Mouse (Mus musculus): ENCODE measurements around the gene Olfr430.
"Not testable (repeated sequence)": the region's sequence is repeated elsewhere in the genome, so short reads cannot be mapped to it uniquely, and the experiment has no call there.

The Olfr430 gene

DNA sequence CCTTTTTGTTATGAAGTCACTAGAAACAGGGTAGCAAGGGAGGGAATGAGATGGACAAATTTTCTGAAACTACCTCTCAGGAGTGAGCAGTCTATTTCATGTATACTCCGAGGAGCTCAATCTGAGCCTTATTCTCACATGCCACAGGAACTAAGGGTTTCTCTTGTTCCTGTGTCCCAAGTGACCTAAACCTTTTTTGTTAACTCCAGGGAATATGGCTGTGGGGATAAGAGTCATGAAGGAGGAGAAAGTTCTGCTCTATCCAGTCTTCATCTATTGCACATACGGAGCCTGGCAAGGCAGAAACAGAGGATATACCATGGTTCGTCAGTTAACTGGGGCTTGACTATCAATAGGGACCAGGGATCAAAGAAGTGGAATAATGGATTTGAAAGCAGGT, at the start of gene Olfr430:
Gene Olfr430 (plus strand): TSS at position 301 of the 400 bp plus-strand sequence.
- DNase-seq: no peak

- no peak for DNase-seq
These were observed 34.7 kb upstream of the Olfr430 start, which contains the start of gene Ifi205 for GRCm38 (mm10) chr1:174031698-174032097. TSS of gene Ifi205 (minus strand) at chr1:174031810.

GRCm38 (mm10) chr1:174035841-174036240, 30.6 kb upstream of the Olfr430 start:
- no peak for DNase-seq

DNA sequence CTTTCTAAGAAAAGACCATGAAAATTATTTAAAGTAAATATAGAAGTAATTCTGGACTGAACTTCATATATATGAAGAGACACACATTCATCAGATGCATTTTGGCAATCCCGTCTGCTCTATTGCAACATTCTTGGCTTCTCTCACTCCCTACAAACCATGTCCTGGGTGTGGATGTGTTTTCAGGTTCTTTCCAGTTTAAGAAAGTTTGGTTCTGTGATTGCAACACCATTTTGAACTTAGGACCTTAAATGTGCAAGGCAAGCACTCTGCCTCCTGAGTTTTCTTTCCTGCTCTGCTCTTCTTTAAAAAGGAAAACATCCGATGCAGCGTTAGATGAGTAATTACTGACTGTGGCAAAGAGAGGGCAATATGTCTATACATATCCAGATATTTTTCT, 27.9 kb upstream of the Olfr430 start:
- DNase-seq: no peak

DNA sequence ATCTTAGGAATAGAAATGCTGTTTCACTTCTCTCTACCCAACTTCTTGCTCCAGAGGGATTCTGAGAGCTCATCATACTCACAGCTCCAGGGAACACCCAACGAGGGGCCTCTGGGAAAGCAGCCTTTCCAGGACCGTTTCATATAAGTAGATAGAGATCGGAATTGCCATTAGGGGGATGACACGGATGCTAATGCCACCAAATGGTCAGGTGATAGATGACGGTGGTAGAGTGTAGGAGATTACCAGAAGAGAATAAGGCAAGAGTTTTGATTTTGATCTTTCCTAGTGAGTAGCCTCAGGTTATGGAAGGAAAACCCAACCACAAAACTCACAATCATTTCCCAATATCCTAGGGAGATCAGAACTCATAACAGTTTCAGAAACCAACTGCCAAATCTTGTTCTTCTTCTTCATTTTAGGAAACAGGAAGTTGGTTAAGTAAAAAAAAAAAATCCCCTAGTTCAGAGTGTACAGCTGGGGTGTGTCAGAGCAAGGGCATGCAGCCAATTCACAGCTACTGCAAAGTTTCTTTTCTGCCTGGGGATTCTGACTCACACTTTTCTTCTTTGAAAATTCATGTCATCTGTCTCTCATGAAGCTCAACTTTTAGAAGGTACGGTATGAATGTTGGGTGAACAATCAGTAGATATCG, 25.8 kb upstream of the Olfr430 start, which contains the start of gene Olfr433:
Gene Olfr433 (plus strand): TSS at position 183 of the 655 bp plus-strand sequence.
- peak; percentile 13 for DNase-seq

- not testable (repeated sequence) for DNase-seq
These were observed 24.1 kb upstream of the Olfr430 start for GRCm38 (mm10) chr1:174042091-174042884.

DNA sequence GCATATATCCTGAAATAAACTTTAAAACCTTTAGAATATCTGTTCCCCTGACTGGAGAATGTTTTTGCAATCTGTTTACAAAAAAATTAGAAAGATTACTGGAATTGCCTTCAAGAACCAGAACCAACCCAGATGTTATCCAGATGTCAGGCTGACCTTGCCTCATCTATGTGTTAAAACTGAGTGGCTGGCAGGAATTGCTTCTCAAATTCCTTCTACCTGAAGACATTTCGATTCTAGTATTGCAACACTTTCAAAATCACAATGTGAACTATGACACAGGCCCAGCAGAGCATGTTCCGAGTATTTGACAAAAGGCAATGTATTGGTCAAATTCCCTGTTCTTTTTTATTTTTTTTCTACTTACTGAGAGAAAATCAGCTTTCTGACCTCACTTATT, 22.0 kb upstream of the Olfr430 start:
- DNase-seq: no peak

DNA sequence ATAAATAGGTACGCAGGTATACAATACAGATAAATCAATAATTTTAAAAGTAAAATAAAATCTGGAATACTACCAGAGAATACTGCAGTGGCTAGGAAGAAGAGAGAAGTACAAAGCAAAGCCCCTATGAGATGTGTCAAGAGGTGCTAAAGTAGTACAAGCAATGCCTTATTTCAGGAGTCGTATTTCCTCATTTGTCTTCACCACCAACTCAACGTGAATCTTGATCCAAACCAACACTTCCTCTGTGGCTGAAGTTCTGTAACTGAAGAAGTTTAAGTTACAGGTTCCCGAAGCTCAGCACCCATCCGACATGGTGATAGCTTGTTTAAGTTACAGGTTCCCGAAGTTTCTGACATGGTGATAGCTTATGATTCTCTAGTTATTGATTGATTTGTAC, 18.2 kb upstream of the Olfr430 start:
- not testable (repeated sequence) for DNase-seq

DNA sequence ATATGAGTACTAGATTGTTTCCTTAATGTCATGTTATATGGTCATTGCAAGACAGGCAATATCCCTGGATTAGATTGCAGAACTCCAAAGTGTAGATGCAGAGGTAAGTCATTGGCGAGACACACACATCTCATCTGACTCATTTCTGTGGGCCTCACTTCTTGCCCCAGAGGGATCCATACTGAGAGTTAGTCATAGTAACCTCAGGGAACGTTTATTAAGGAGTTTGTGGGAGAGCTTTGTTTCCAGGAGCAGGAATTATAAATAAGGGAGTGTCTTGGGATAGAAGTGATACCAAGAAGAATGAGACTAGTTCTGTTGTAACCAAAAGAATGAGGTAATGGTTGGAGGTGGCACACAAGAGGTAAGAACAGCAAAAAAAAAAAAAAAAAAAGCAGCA, 17.5 kb upstream of the Olfr430 start, which contains the start of gene Olfr432:
Gene Olfr432 (plus strand): TSS at position 313 of the 400 bp plus-strand sequence.
- DNase-seq: no peak

DNA sequence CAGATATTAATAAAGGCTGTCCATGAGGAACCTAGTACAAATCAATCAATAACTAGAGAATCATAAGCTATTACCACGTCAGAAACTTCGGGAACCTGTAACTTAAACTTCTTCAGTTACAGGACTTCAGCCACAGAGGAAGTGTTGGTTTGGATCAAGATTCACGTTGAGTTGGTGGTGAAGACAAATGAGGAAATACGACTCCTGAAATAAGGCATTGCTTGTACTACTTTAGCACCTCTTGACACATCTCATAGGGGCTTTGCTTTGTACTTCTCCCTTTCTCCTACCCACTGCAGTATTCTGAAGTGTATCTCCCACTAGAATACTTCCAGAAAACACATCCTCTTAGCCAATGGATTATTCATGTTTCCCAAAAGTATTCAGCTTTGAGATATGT, 17.0 kb upstream of the Olfr430 start:
- DNase-seq: not testable (repeated sequence)

DNA sequence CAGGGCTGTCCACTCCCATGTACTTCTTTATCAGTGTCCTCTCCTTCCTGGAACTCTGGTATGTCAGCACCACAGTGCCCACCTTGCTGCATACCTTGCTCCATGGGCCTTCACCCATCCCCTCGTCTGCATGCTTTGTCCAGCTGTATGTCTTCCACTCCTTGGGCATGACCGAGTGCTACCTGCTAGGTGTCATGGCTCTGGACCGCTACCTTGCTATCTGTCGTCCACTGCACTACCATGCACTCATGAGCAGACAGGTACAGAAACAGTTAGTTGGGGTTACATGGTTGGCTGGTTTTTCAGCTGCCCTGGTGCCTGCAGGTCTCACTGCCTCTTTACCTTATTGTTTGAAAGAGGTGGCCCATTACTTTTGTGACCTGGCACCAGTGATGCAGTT, 15.9 kb upstream of the Olfr430 start:
- no peak for DNase-seq

GRCm38 (mm10) chr1:174051515-174051914, 14.9 kb upstream of the Olfr430 start:
- DNase-seq: no peak

GRCm38 (mm10) chr1:174051931-174052536, 14.4 kb upstream of the Olfr430 start:
- no peak for DNase-seq

DNA sequence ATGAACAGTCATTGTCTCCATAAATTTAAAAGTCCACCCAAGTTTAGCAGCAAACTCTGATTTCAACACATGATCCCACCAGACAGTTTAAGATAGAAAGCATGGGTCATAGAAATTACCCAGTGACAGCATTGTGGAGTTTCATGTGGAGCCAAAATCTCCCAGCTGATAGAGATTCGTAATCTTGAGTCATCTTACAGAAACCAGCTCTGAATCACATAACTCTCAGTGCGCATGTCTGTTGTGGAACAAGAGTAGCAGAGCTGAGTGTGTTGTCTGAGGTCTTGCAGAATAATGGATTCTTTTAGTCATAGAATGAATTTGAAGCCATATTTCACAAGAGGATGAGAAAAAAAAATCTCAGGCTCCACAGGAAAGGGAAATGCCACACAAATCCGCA, 13.4 kb upstream of the Olfr430 start:
- no peak for DNase-seq

- DNase-seq: no peak
These were observed 11.2 kb upstream of the Olfr430 start for GRCm38 (mm10) chr1:174055248-174055647.

- DNase-seq: no peak
These were observed 17.6 kb downstream of the Olfr430 start, which contains the start of gene Olfr429 for GRCm38 (mm10) chr1:174084031-174084430. TSS of gene Olfr429 (plus strand) at chr1:174084331.

DNA sequence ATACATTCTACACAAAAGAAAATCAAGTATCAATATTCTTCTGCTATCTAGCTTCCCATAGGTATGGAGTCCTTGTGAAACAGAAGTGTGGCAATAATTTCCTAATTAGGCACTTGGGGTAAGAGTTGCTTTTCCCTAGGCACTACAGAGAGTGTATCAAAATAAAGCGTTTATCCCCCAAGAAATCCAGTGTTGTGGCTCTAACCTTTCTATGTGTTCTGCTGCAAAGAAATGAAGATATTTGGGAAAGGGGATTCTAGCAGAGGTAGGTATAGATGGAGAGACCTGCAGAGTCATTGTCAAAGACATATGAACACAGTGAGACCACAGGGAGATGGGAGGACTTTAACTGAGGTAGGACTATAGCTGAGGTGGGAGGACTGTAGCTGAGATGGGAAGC, 30.2 kb downstream of the Olfr430 start, which contains the start of gene Olfr427:
Gene Olfr427 (plus strand): TSS at position 301 of the 400 bp plus-strand sequence.
- no peak for DNase-seq

DNA sequence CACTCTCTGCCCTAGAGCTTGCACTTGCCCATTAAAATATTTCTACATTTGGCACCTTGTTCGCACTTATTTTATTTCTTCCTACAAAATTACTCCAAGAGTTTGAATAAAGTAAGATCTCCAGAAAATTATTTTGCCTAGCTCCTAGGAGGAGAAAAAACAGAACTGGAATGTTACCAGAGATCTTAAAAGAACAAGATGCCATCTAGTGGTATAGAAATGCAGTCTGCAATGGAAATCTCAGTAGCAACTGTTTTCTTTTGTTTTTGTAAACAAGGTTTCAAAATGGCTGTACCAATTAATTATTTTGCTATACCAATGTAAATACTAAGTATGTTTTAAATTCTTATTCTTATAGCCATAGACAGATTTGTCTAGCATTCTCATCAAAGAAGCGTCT, 37.3 kb downstream of the Olfr430 start:
- no peak for DNase-seq

DNA sequence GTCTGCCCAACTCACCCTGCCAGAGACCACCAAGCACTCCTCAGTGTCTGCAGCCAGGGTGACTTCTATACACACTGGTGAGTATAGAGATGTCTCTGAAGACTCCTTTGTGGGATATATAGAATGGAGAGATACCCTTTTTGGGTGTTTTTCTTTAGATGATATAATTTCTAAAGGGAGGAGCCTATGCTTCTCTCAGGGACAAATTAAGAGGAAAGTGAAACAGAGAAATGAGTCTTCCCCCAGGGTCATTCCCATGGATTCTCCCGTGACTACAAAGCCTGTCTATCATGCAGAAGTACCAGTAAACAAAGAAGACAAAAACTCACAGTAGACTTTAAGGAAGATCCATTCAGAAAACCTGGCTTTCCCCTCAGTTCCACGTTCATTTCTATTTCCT, 54.7 kb downstream of the Olfr430 start, which contains the start of gene Olfr231:
Gene Olfr231 (minus strand): TSS at position 101 of the 400 bp plus-strand sequence.
- no peak for DNase-seq
